Mouse (Mus musculus) right cerebral cortex, postnatal 14 days (tissue): Measurements from ENCODE around the gene Ooep.
"Not testable (repeated sequence)": the region's sequence is repeated elsewhere in the genome, so short reads cannot be mapped to it uniquely, and the experiment has no call there.

Experiments
- DNase-seq: peaks from one replicate; pipeline ENCODE4 v3.0.0; 2022

Gene Ooep

DNA sequence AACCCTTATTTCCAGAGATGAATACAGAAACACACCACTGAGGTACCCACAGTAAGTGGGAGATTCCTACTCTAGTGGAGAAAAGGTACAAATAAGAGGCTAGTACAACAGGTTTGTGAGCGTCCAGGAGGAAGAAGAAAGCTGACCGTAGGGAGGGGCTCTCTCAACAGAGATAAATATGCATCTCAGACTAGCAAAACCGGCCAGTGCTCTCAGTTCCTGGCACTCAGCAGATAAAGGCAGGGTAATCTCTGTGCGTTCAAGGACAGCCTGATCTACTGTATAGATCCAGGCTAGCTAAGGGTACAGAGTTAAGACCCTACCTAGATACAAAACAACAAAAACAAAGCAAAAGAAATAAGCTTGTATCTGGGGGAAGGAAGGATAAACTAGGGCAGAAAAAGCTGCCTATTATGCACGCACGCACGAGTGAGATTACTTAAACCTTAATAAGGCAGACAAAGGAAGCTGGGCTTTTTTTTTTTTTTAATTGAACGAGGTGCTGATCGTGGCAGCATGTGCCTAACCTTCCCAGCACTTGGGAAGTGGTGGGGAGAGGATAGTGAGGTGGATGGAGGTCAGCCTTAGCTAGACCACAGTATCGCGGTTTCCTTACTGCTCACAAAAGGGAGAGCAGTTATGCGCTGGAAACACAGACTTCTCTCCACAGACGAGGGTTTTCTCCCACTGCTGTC lies 12.5 kb downstream of the Ooep start:
- DNase-seq: no peak

DNA sequence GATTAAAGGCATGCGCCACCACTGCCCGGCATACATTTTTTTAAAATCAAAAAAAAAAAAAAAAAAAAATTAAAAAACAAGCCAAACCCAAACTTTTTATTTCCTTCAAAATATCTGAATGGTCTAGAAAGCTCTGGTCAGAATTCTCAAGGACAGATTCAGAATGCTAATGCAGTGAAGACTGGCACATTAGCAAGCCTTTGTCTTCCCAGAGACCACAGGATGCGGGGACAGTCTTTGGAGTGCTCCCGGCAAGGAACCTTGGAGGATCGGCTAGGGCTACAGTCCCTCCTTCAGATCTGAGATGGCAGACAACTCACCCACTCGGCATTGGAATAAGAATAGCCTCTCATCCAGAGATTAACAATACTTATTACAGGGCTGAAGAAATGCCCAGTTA lies 13.8 kb downstream of the Ooep start:
- DNase-seq: no peak

DNA sequence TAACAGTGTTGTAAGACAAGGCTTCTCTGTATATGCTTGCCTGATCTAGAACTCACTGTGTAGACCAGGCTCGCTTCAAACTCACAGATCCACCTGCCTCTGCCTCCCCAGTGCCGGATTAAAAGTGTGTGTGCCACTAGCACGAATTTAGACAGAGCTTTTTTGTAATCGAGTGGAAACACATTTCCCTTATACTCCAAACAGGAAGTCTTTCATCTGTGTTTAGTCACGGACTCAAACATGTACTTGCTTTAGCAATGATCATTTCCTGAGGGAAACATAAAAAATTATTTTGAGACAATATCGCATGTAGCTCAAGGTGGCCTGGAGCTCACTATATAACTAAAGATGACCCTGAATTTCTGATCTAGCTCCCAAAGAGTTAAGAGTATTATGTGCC lies 15.2 kb downstream of the Ooep start:
- DNase-seq: no peak

DNA sequence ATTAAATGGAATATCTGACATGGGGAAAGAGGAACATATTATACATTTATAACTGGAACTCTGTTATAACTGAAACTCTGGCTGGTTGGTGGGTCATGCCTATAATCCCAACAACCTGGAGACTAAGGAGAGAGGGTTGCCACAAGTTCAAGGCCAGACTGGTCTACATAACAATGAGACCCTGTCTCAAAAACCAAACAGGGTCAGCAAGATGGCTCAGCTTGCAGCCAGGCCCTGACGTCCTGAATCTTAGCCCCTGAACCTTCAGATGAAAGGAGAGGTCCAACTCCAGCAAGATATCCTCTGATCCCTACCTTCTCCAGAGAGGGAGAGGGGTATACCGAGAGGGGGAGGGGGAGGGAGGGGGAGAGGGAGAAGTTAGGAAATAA lies 18.0 kb downstream of the Ooep start:
- DNase-seq: no peak

DNA sequence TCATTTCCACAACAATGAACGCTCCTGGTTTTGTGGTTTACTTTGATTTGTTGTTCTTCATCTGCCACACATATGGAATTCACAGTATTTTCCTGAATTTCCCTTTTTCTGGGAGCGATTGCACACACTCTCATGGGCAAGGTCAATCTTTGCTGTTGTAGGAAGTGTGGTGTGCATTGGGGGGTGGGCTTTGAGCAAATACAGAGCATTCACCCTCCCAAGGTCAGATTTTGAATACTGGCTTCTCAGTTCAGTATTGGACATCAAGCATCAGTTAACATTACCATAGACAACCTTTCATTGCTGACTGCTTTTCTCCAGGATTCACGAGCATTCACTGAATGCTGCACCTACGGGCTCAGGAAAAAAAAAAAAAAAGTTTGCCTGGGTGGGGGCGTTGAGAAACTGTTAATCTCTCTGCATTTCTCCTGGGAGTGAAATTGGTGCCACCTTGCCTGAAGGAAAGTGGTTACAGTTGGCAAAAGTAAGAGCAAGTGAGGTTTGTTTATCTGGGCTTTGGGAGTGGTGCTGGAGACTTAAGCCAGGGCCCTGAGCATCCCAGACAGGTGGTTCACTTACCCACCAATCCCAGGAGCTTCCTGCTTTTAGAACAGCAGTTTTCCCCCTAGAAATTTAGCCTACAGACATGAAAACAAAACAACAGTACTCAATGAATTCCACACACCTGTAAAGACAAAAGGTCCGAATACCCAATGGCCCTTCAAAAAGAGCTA lies 18.6 kb downstream of the Ooep start:
- DNase-seq: no peak

DNA sequence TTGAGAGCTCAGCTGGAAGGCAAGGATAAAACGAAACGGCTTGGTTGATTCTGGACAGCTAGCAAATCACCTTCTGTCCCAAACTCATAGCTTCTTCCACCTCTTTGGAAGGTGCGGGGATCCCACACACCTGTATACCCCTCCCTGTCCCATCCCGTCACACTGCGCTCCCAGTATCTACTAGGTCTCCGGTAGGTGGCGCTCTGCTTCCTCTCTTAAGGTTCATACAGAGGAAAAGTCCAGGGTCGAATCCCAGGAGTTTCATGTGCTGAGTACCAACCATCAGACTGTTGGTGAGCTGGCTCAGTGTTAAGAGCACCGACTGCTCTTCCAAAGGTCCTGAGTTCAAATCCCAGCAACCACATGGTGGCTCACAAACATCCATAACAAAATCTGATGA lies 20.5 kb downstream of the Ooep start:
- DNase-seq: peak; percentile 72

DNA sequence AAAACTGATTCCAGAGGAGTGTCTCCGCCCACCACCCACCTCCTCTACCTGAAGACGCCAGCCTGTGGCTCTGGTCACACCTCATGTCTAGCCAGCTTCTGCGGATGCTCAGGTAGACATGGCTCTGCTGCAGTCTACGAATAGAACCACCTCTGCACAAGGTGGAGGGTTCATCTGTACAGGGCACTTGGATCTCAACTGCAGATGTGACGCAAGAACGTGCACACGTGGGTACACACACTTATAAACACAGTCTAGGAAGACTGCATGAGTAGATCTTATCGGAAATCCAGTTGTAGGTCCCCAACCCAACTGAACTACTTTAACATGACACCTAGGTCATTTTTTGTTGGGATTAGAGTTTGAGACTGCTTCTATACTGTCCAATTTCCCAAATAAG lies 22.9 kb downstream of the Ooep start, which contains the start of gene Gsta2:
Gene Gsta2, minus strand, starts transcription at position 178 of the 400 bp plus-strand sequence.
- DNase-seq: no peak

DNA sequence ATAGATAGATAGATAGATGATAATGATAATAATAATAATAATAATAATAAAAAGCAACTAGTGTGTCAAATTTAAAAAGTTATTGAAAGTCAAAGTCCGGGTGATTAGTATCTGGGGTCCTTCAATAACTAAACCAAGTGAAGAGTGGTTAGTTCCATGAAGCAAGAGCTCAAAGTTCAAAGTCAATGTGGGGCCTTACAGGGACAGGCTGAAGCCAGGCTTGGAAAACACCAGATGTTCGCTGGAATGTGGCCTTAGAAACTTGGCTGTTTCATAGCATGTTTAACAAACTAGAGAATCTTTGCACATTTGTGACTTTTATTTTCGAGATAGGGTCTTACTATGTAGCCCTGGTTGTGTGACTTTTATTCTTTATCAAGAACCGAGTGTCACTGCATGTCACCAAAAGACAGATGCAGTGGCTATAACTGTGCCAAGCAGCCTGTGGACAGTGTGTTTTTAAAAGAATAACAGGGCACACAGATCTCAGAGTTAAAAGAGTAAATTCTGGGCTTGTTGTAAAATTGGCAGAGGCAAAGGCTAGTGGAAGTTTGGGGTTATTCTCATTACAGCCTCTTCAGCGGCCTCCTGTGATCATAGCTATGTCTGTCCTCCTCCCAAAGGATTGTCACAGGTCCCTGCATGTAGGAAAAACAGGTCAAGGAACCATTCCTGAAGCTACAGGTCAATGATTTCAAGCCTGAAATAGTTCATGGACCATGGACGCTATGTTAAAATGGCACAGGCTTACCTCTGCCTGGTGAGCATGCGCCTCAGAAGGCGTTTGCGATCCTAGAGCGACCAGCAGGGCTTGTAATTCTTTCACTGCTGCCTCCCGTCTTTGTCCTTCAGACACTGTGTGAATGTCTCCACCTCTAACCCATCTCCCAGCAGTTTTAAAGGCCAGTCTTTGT lies 23.6 kb downstream of the Ooep start:
- no peak for DNase-seq

DNA sequence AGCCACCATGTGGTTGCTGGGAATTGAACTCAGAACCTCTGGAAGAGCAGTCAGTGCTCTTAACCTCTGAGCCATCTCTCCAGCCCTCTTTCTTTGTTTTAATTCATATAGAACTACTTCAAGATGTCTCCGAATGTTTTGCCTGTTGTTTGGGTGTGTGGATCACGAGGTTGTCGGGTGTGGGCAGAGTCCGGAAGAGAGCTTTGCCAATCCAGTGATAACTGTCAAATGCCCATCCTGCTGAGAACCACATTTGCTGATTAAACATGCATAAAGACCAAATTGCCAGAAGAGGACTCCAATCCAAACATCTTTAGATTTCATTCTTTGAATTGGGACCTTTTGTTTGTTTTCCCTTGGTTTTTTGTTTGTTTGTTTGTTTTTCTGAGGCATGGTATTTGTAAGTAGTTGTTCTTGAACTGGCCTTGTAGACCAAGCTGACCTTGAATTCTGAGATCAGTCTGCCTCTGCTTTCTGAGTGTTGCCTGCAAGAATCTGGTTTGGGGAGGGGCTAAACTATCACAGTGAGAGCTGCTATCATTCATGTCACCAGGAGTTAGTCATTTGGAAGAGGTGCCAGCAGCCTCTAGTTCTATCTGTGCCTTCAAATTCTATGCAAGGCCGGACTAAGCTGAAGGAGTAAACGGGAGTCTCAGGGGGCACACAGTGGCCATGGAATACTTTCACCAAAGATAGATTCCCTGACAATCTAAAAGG lies 26.9 kb downstream of the Ooep start:
- no peak for DNase-seq

DNA sequence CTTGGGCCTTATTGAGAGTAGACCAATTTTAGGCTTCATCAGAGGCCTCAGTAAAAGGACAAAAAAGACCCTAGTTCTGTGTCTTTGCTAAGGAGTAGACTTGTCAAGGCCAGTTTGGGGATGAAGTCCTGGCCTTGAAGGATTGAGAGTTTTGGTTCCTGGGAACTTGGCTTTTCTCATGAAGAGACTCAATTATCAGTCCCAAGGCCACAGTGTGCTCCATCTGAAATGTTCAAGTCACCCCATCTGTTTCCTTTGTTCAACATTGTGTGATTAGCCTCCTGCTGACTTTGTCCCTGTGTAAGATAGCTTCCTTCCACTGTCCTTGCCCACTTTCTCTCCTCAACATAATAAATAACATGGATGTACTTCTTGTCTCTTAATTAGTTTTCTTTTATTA lies 28.5 kb downstream of the Ooep start:
- DNase-seq: not testable (repeated sequence)

DNA sequence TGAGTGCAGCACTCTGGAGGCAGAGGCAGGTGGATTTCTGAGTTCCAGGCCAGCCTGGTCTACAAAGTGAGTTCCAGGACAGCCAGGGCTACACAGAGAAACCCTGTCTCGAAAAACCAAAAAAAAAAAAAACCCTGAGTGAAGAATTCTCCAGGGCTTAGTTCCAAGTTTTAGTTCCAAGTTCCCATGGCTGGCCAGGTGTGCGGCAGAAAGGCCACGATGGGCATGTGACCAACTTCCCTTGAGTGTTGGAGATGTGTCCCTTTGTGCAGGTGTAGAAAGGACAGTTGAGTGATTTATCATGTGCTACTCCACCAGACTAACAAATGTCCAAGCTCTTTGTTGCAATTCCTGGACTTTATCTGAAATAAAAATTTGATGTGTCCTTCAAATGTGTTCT lies 29.4 kb downstream of the Ooep start:
- DNase-seq: not testable (repeated sequence)

DNA sequence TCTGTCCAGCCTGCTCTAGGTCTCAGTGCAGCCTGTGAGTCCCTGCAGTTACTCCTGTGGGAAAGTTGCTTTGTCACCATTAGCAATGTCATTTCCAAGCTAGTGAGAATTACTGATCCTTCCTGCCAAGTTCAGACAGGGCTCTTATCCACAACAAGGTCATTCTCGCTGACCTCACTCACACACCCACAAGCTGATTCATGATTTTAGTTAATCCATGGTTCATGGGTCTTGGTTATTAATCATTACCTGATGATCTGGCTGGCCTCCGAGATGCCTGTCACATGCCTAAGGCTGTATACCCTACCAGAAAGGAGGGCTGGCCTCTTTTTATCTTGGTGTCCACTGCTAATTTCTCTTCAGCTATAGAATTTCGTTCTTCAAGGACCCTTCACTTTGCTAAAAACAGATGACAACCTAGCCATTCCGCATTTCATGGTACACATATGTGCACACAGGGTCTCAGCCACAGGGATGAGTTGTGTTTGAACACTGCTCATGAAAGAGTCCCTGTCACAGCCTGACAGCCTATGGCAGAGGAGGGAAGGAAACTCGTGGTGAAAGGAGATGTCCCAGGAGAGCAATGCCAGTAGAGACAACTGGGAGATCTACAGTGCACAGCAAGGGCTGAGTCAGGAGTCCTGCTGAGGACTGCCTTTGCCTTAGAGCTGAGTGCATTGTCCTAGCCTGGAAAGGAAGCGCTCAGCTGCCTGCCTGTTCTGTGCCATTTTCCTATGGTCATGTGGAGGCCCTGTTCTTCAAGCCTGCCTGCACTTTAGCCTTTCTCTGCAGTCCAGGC lies 30.1 kb downstream of the Ooep start:
- DNase-seq: not testable (repeated sequence)

DNA sequence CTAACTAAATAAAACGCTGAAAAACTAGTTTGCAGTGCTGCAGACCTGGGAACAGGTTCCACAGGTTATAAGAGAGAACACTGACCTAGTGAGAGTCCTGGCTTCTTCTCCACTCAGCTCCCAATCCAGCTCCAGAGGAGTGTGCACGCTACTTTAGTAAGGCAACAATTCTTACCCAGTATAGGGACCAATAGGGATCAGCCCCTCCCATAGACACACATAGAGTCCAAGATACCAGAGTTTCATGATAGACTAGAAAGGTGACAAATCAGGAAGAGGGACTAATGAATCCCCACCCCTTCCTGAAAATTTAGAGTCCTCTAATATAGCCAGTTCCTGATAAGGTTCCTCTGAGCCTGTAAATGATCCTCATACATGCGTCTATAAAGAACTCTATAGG lies 31.5 kb downstream of the Ooep start:
- DNase-seq: no peak

DNA sequence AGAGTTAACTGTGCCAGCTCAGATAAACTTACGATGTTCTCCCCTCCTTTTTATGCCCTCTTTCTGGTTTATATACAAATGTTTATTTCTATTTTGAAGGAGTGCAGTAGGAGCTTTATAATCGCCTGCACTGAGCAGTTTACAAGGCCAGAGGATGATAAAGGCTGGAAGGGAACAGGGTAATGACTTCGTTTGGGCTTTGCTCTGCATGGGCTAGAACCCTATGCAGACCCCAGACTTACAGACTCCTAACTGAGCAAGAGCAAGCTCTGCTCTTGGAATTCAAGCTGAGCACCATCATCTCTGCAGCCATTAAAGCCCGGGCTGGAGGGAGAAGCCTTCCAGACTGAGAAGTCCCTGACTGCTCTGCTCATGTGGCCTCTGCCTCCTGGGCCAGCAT lies 33.3 kb downstream of the Ooep start:
- DNase-seq: not testable (repeated sequence)

DNA sequence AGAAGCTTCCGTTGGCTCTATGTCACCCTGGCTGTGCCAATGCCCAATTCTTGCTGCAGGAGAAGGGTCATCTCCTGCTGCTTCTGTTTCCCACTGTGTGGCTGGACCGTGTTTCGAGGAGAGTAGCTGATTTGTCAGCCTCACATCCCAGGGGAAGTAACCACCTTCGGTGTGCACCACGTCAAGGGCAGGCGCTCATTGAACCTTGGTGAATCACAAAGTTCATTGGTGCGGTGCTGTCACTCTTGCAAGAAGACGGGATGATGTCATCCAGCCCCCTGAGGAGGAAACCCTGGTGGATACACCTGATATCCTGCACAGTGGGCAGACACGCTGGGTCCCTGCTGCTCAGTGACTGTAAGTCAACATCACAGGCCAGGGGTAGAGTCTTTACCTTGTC lies 35.5 kb downstream of the Ooep start:
- not testable (repeated sequence) for DNase-seq

DNA sequence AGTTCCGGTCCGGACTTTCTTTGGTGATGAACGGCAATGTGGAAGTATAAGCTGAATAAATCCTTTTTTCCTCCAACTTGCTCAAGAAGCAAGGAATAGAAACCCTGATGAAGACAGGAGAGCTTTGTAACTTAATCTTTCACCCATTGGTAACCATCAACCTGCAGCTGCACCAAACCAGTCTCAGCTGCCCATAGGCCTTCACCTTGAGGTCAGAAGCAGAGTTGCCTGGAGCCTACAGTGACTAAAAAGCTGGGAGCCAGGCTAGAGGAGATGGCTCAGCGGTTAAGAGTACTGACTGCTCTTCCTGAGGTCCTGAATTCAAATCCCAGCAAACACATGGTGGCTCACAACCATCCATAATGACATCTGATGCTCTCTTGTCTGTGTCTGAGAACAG lies 36.0 kb downstream of the Ooep start:
- DNase-seq: not testable (repeated sequence)

DNA sequence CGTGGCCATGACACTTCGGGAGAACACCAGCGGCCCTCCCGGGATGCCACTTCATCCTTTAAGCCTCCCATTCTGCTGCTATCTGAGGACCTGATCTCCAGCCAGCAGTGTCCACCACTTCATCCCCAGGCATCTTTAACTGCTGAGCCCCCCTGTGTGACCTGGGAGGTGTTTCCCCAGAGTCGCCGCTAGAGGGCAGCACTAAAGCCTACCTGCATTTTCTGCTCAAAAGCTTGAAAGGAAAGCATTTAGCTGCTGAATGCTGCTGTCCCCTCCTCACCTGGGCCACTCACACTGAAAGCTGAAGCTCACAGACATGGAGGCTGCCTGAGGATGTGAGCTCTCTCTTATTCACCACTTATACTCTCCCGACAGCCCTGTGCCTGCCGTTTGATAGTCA lies 38.2 kb downstream of the Ooep start:
- peak; percentile 30 for DNase-seq

DNA sequence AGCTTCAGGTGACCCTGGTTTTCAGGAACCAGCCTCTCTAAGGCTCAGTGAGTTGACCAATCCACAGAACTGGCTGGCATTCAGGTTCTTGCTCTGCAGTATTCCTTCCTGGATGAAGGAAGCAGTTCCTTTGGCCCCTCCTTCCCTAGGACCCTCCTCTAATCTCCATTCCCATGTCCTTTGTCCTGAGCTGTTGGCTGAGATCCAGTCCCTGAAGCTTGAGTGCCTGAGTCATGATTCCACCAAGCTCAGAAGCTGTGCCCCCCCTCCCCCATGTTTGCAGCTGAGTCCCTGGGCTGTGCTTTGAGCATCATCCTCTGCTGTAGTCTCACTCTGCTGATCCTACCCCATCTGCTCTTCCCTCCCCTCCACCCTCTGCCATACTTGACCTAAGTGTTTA lies 41.5 kb downstream of the Ooep start:
- DNase-seq: not testable (repeated sequence)

DNA sequence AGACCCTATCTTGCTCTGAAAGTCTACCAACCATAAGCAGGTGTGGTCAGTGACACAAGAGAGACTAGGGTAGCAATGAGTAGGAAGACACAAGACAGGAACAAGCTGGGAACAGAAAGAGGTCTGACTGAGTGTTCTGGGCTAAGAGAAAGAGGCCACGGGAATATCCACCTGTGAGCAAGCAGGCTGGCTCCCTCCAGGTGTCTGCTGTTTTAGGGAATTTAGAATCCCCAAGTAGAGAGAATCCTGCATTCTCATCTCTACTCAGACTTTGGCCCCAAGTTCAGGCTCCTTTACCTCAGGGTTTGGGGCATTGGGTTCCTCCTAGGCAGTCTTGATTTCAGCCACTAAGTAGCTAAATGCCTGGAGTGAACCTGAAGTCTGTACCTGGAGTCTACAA lies 51.2 kb downstream of the Ooep start, which contains the start of gene Omt2b:
Gene Omt2b, plus strand, starts transcription at position 301 of the 400 bp plus-strand sequence.
- not testable (repeated sequence) for DNase-seq
